Mouse (Mus musculus) testis, adult 2 months (tissue): ENCODE data around the gene Rubcnl. TPM values are rescaled to one million over a fixed set of nuclear protein-coding genes. Genes with fewer than 3 reads are reported as not detected.
A peak's percentile ranks its signal among the peaks of the same experiment; 100 is the strongest.

Experiments used
- H3K27ac ChIP-seq: fragments of 200-500 bp; 2 replicates; pipeline ENCODE4 v1.5.1; 2012; ENCODE audit warnings: low read depth, low read length; ENCODE audit not compliant: control insufficient read depth, insufficient read depth
- H3K27me3 ChIP-seq: fragments of 200-500 bp; 2 replicates; pipeline ENCODE4 v1.6.1; 2012; ENCODE audit warnings: mild to moderate bottlenecking, low read length, moderate library complexity; ENCODE audit not compliant: control insufficient read depth, insufficient read depth
- H3K36me3 ChIP-seq: fragments of 200-500 bp; 2 replicates; pipeline ENCODE4 v1.6.1; 2012; ENCODE audit warnings: mild to moderate bottlenecking, low read length; ENCODE audit not compliant: control insufficient read depth, insufficient read depth
- H3K4me1 ChIP-seq: fragments of 200-500 bp; 2 replicates; pipeline ENCODE4 v1.6.1; 2012; ENCODE audit warnings: low read length; ENCODE audit not compliant: control insufficient read depth, insufficient read depth
- H3K4me3 ChIP-seq: fragments of 200-500 bp; 2 replicates; pipeline ENCODE4 v1.5.1; 2012; ENCODE audit warnings: low read depth, mild to moderate bottlenecking, low read length, moderate library complexity, mixed read lengths; ENCODE audit not compliant: control insufficient read depth
- CTCF ChIP-seq: fragments of 200-500 bp; IDR thresholded peaks from 2 replicates; pipeline ENCODE4 v1.5.1; 2012; ENCODE audit warnings: low read depth, mild to moderate bottlenecking, inconsistent platforms, low read length, moderate library complexity; ENCODE audit not compliant: control insufficient read depth, insufficient read depth, insufficient replicate concordance
- POLR2A ChIP-seq: fragments of 200-500 bp; IDR thresholded peaks from 2 replicates; pipeline ENCODE4 v1.6.1; 2012; ENCODE audit warnings: low read depth, mild to moderate bottlenecking, inconsistent platforms, low read length, moderate library complexity; ENCODE audit not compliant: control insufficient read depth
- polyA plus RNA-seq: library from polyadenylated mRNA; depleted of rRNA; stranded (reverse); fragments of >200 nt; gene quantifications from 2 replicates; pipeline ENCODE4 v1.2.3, GENCODE M21; 2012

The Rubcnl gene
- polyA plus RNA-seq, 1 experiment: 1.1 TPM

- Histone ChIP-seq H3K4me3 (no peak overlapping the region), H3K36me3 (no peaks in the 10 kb centered on the region), H3K4me1 (peaks cover 6% of the 10 kb centered on the region; the same call in 1 of the 2 replicates), H3K27me3 (no peaks in the 10 kb centered on the region), H3K27ac (peak overlapping the region; percentile 53)
- TF ChIP-seq POLR2A: no peak
- TF ChIP-seq CTCF: no peak
These were observed 2.3 kb downstream of the Rubcnl start for GRCm38 (mm10) chr14:75017877-75018825.

- H3K4me3 ChIP-seq: no peak overlapping the region
- no peaks in the 10 kb centered on the region for H3K36me3 ChIP-seq
- peak overlapping the region; percentile 53 for H3K27ac ChIP-seq
- H3K27me3 ChIP-seq: no peaks in the 10 kb centered on the region
- H3K4me1 ChIP-seq: peaks cover 6% of the 10 kb centered on the region; the same call in 1 of the 2 replicates
- TF ChIP-seq POLR2A: no peak
- no peak for TF ChIP-seq CTCF
These were observed 3.0 kb downstream of the Rubcnl start for GRCm38 (mm10) chr14:75018829-75019228.

GRCm38 (mm10) chr14:75020581-75021253 is 4.9 kb downstream of the Rubcnl start:
- TF ChIP-seq POLR2A (no peak), CTCF (no peak)
- Histone ChIP-seq H3K27ac (peak overlapping the region; percentile 10; the same call in 1 of the 2 replicates), H3K4me1 (peaks cover 6% of the 10 kb centered on the region; the same call in 1 of the 2 replicates), H3K36me3 (no peaks in the 10 kb centered on the region), H3K27me3 (no peaks in the 10 kb centered on the region), H3K4me3 (no peak overlapping the region)

GRCm38 (mm10) chr14:75022522-75022921 is 6.7 kb downstream of the Rubcnl start:
- TF ChIP-seq CTCF (no peak), POLR2A (no peak)

GRCm38 (mm10) chr14:75024793-75025710 is 9.2 kb downstream of the Rubcnl start:
- no peaks in the 10 kb centered on the region for H3K27me3 ChIP-seq
- H3K27ac ChIP-seq: no peak overlapping the region
- H3K4me3 ChIP-seq: no peak overlapping the region
- H3K4me1 ChIP-seq: no peaks in the 10 kb centered on the region
- no peaks in the 10 kb centered on the region for H3K36me3 ChIP-seq
- TF ChIP-seq POLR2A (no peak), CTCF (no peak)

More at GRCm38 (mm10) chr14:75022522-75022921, 6.7 kb downstream of the Rubcnl start:
- H3K27me3 ChIP-seq: no peaks in the 10 kb centered on the region
- no peaks in the 10 kb centered on the region for H3K36me3 ChIP-seq
- no peak overlapping the region for H3K27ac ChIP-seq
- no peak overlapping the region for H3K4me3 ChIP-seq
- H3K4me1 ChIP-seq: no peaks in the 10 kb centered on the region

GRCm38 (mm10) chr14:75030764-75031163 is 14.9 kb downstream of the Rubcnl start:
- H3K4me3 ChIP-seq: no peak overlapping the region
- no peaks in the 10 kb centered on the region for H3K27me3 ChIP-seq
- no peaks in the 10 kb centered on the region; the same call in 1 of the 2 replicates for H3K4me1 ChIP-seq
- no peaks in the 10 kb centered on the region for H3K36me3 ChIP-seq
- no peak overlapping the region for H3K27ac ChIP-seq
- TF ChIP-seq POLR2A (no peak), CTCF (no peak)
